Mouse (Mus musculus) heart, postnatal 0 days (tissue): ENCODE measurements at regions not wholly inside any gene's neighbourhood (a gene's known extent, or its start where the extent isn't known, plus 50 kb on each side); places are given as distances from the start of the nearest gene placed in this dataset.

Experiments
- ATAC-seq: fragments of 200-750 bp; cut with Nextera tagmentation; 2 replicates; pipeline ENCODE4 v1.8.0; 2017; ENCODE audit warnings: low read depth, moderate number of reproducible peaks, moderate library complexity; ENCODE audit not compliant: insufficient read depth
- DNase-seq: peaks from one replicate; pipeline ENCODE4 v3.0.0-alpha.2; 2016; ENCODE audit warnings: low spot score
- H3K27ac ChIP-seq: fragments of 300-500 bp; sonication (generic); 2 replicates; pipeline ENCODE4 v1.5.1; 2014; ENCODE audit warnings: low read depth, mild to moderate bottlenecking
- H3K27me3 ChIP-seq: fragments of 300-500 bp; sonication (generic); 2 replicates; pipeline ENCODE4 v1.6.1; 2014; ENCODE audit warnings: low read length, mixed read lengths; ENCODE audit not compliant: control insufficient read depth, insufficient read depth
- H3K36me3 ChIP-seq: fragments of 300-500 bp; sonication (generic); replicated peaks from 2 replicates; pipeline ENCODE4 v1.6.1; 2014; ENCODE audit warnings: low read length, mixed read lengths; ENCODE audit not compliant: control insufficient read depth, insufficient read depth
- H3K4me1 ChIP-seq: fragments of 300-500 bp; sonication (generic); 2 replicates; pipeline ENCODE4 v1.6.1; 2014; ENCODE audit warnings: antibody characterized with exemption; ENCODE audit not compliant: control insufficient read depth, insufficient read depth
- H3K4me2 ChIP-seq: fragments of 300-500 bp; sonication (generic); 2 replicates; pipeline ENCODE4 v1.6.1; 2014; ENCODE audit warnings: low read depth, mild to moderate bottlenecking, low read length, moderate library complexity
- H3K4me3 ChIP-seq: fragments of 300-500 bp; sonication (generic); 2 replicates; pipeline ENCODE4 v1.5.1; 2014; ENCODE audit warnings: low read depth, low read length
- H3K9ac ChIP-seq: fragments of 300-500 bp; sonication (generic); replicated peaks from 2 replicates; pipeline ENCODE4 v1.6.1; 2014; ENCODE audit warnings: low read depth, low read length, mixed read lengths
- H3K9me3 ChIP-seq: fragments of 300-500 bp; sonication (generic); replicated peaks from 2 replicates; pipeline ENCODE4 v1.6.1; 2016; ENCODE audit warnings: low read length; ENCODE audit not compliant: control insufficient read depth
- CTCF ChIP-seq: IDR thresholded peaks from 2 replicates; pipeline ENCODE4 v1.5.1; 2016; ENCODE audit warnings: antibody characterized with exemption, control low read depth, low read depth
- EP300 ChIP-seq: IDR thresholded peaks from 2 replicates; pipeline ENCODE4 v1.6.1; 2016; ENCODE audit warnings: antibody characterized with exemption, low read depth
- WGBS: fragments of 180-500 bp; shearing (Covaris S2); extraction: QIAGEN DNeasy Blood & Tissue Kit; methylation state at CpG from one replicate; pipeline ENCODE4 v1.1.7; 2014; 5-methylcytosine and 5-hydroxymethylcytosine counted together

DNA sequence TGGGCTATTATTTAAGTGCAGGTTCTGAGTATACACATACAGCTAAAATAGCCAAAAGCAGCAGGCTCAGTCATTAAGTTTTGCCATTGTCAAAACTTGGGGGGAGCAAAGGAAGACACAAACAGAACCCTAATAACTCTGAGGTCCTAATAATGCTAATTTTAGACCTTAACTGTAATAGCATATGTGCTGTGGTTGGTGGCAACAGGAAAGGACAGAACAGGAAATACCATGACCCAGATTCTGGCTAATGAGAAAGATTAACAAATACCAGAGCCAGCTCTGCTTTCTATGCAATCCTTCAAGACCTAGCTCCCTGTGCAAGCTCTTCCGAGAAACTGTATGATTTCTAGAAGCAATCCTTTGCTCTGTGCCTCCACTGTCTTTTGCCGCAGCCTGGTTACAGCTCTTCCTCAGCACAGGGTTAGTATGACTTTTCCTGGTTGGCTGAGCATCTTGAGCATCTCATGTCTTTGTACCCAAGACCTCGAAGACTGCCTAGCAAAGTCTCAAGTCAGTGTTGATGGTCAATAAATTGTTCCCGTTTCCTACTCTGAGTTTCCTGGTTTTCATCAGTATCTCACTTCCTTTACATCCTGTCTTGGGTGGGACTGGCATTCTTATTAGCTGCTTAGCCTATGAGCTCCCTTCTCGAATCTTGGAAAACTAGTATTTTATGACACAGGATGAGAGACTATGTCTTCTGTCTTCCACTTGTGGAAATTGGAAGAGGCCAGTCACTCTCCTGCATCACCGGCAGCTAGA lies 49.9 kb upstream of the Eed start:
- ATAC-seq, result peak; percentile 28
- Histone ChIP-seq H3K4me3 (no peak overlapping the region), H3K36me3 (no peaks in the 10 kb centered on the region), H3K4me1 (peaks cover 25% of the 10 kb centered on the region), H3K27me3 (no peaks in the 10 kb centered on the region), H3K27ac (peak overlapping the region; percentile 91), H3K4me2 (peak overlapping the region; percentile 37), H3K9ac (peak overlapping the region; percentile 40), H3K9me3 (no peaks in the 10 kb centered on the region)
- WGBS, result 56% methylated on average over 6 of the region's 6 CpGs
- TF ChIP-seq CTCF (no peak), EP300 (no peak; the same call in none of the 2 replicates)
- peak; percentile 65 for DNase-seq

DNA sequence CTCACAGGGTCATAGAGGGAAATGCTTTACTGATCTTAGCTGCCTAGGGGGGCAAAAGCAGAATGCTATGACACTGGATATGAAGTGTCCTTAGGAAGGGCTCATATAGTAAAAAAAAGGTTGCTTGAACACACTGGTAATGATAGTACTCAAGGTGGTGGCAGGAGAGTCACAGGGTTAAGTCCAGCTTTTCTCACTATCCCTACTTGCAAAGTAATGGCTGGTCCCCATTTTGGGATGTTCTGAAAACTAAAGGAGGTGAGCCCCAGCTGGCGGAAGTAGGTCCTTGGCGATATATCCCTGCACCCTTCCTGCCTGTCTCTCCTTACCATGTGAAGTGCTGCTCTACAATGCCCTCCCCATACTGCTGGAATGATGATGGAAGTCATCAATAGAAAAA lies 52.3 kb upstream of the Eed start:
- H3K27me3 ChIP-seq, result no peaks in the 10 kb centered on the region
- H3K27ac ChIP-seq, result no peak overlapping the region; the same call in 1 of the 2 replicates
- no peaks in the 10 kb centered on the region for H3K36me3 ChIP-seq
- no peaks in the 10 kb centered on the region for H3K9me3 ChIP-seq
- peaks cover 25% of the 10 kb centered on the region for H3K4me1 ChIP-seq
- H3K4me2 ChIP-seq, result no peak overlapping the region
- 98% methylated on average over 2 of the region's 2 CpGs for WGBS
- H3K9ac ChIP-seq, result no peak overlapping the region
- no peak for TF ChIP-seq CTCF
- TF ChIP-seq EP300, result no peak
- H3K4me3 ChIP-seq, result no peak overlapping the region
- DNase-seq (no peak), ATAC-seq (no peak)

GRCm38 (mm10) chr7:90033640-90034312 lies 53.0 kb upstream of the Eed start:
- no peak overlapping the region for H3K9ac ChIP-seq
- H3K36me3 ChIP-seq, result no peaks in the 10 kb centered on the region
- DNase-seq (peak; percentile 41), ATAC-seq (no peak)
- peak overlapping the region; percentile 40 for H3K27ac ChIP-seq
- no peak overlapping the region for H3K4me2 ChIP-seq
- 56% methylated on average over 9 of the region's 9 CpGs for WGBS
- H3K9me3 ChIP-seq, result no peaks in the 10 kb centered on the region
- H3K4me1 ChIP-seq, result peaks cover 23% of the 10 kb centered on the region
- H3K4me3 ChIP-seq, result no peak overlapping the region
- TF ChIP-seq CTCF, result no peak
- no peak for TF ChIP-seq EP300
- no peaks in the 10 kb centered on the region for H3K27me3 ChIP-seq

- no peak for DNase-seq
- H3K27ac ChIP-seq, result no peak overlapping the region; the same call in 1 of the 2 replicates
- no peaks in the 10 kb centered on the region for H3K9me3 ChIP-seq
- ATAC-seq, result no peak
- H3K27me3 ChIP-seq, result no peaks in the 10 kb centered on the region
- H3K9ac ChIP-seq, result no peak overlapping the region
- no peak overlapping the region for H3K4me3 ChIP-seq
- WGBS, result 75% methylated on average over 3 of the region's 3 CpGs
- H3K4me2 ChIP-seq, result no peak overlapping the region
- no peaks in the 10 kb centered on the region for H3K36me3 ChIP-seq
- TF ChIP-seq EP300, result no peak
- no peak for TF ChIP-seq CTCF
- peaks cover 15% of the 10 kb centered on the region for H3K4me1 ChIP-seq
Observed at GRCm38 (mm10) chr7:90034498-90034897, 53.7 kb upstream of the Eed start.

- no peak for TF ChIP-seq CTCF
- peaks cover 9% of the 10 kb centered on the region for H3K4me1 ChIP-seq
- WGBS, result 67% methylated on average over 7 of the region's 7 CpGs
- no peaks in the 10 kb centered on the region for H3K36me3 ChIP-seq
- DNase-seq, result no peak
- H3K9me3 ChIP-seq, result no peaks in the 10 kb centered on the region
- no peak for ATAC-seq
- no peak overlapping the region for H3K4me2 ChIP-seq
- no peaks in the 10 kb centered on the region for H3K27me3 ChIP-seq
- H3K4me3 ChIP-seq, result no peak overlapping the region
- H3K27ac ChIP-seq, result no peak overlapping the region
- H3K9ac ChIP-seq, result no peak overlapping the region
Observed at GRCm38 (mm10) chr7:90035396-90035795, 54.6 kb upstream of the Eed start.
